Mouse (Mus musculus) C3H10T1/2 (cell line): Measurements from ENCODE around the gene Fcgrt. TPM values are rescaled to one million over a fixed set of nuclear protein-coding genes. Genes with fewer than 3 reads are reported as not detected.

Experiments used
- polyA plus RNA-seq, 2 experiments: library from polyadenylated mRNA; unstranded; fragments of >200 nt; fragmentation: generic; extraction: Trizol; gene quantifications; one replicate each; pipeline ENCODE4 v1.2.1; 2012; ENCODE audit warnings: missing spikeins in 2 of 2

The Fcgrt gene
- polyA plus RNA-seq = 100 to 1,000 TPM in 1 of 2 experiments, 10 to 100 TPM in 1; 35.9 to 373 TPM

DNA sequence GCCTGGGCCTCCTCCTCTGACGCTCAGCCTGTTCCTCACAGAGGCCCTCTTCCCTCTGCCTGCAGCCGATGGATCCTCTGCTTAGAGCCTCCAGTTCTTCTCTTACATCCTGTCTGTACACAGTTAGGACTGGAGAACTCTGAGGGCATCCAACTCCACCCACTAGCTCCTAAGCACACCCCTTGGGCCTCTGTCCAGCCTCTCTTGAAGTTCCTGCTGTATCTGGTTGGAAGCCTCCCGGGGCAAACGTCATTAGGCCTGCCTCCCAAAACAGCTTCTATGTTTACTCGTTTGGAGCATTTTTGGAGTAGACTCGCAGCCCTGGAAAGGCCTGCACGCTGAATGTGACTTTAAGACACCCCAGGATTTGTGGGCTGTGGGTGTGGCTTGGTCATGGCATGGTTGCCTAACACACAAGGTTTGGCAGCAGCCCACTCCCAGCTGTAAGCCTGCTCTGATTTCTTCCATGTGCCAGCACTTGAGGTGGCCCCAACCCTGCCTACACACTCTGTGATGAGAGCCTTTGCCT lies at the start of gene Fcgrt:
TSS of gene Fcgrt (minus strand) at position 200 of the 529 bp plus-strand sequence.

GRCm38 (mm10) chr7:45135993-45136567 lies 32.4 kb upstream of the Fcgrt start, which contains the start of the genes Gm45713 and Flt3l:
Gene Gm45713, minus strand, starts transcription at chr7:45136231.
Gene Flt3l, minus strand, starts transcription at chr7:45136432.

DNA sequence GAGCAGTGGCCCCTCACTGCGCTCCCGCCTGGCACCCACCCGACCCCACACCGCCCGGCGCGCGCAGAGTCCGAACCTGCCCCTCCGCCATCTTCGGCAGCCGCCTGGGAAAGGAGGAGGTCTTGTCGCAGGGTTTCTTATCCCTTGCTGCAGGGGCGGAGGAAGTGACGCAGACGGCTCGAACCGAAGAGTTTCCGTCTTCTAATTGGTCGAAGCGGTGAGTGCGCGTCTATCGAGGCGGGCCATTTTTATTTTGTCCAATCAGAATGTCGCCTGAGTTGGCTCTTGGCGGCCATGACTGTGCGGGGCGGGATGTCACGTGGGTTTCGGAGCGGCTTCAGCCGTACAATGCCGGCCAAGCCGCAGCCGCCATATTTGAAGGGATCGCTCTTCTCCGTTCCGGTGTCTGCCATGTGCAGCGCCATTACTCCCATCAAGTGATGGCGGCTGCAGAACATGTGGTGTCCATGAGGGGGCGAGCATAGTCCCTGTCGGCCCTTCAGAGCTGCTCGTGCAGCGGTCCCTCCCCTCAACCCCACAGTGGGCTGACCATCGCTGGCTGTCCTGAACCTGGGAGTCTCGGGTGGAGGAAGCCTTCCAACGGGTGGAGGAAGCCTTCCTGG lies 25.1 kb upstream of the Fcgrt start, which contains the start of gene Rpl13a:
TSS of gene Rpl13a (minus strand) at position 138 of the 623 bp plus-strand sequence.

GRCm38 (mm10) chr7:45124224-45125143 lies 20.8 kb upstream of the Fcgrt start, which contains the start of gene Rps11:
Gene Rps11, minus strand, starts transcription at chr7:45124439.

DNA sequence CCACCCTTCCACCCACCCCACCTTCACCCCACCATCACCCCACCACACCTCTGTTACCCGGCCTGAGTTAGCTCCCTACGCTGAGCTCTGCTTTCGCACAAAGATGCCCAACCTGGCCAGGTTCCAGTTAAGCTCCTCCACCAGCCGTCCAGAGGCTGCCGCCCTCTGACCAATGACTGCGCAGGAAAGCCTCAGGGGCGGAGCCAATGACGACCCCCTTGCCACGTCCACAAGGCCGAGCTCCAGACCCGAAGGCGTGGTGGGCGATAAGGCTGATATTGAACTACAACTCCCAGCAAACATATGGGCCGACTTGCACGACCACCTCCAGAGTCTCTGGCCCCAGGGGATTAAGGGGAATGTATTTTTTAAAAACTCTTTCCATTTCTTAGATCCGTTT lies 11.6 kb downstream of the Fcgrt start, which contains the start of gene Rcn3:
TSS of gene Rcn3 (minus strand) at position 174 of the 400 bp plus-strand sequence.

DNA sequence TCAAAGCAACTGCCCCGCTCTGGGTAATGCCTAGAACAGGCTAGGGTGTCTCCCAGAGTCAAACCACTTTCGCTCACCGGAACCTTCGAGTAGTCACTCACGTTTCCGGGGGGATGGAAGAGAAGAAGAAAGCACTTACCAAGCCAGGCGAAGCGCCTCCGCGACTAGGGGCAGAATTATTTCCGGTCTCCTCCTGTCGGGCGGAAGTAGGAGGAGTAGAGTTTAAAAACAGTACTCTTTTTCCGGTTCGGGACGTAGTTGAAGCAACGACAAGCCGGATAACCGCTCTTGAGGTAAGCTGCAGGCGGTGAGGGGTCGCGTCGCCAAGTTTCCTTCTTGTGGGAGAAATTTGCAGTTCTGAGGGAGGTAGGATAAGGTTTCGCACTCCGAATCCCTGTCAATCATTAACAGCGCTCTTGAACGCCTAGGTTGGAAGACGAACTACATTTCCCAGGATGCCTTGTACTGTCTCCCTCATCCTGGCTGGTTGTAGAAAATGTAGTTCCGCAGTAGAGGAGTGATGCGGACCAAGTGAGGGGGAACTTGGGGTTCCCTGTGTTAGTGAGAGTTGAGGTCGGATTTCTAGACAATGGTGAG lies 41.3 kb downstream of the Fcgrt start, which contains the start of the genes Nosip and Prrg2:
TSS of gene Nosip (plus strand) at position 191 of the 597 bp plus-strand sequence.
TSS of gene Prrg2 (minus strand) at position 439 of the 597 bp plus-strand sequence.

GRCm38 (mm10) chr7:45052862-45053116 lies 50.9 kb downstream of the Fcgrt start, which contains the start of gene Prr12:
Gene Prr12, minus strand, starts transcription at chr7:45052881.

Other genes with a start within 250 kb of the Fcgrt start
- gene Pnkp, start 246.7 kb downstream of the Fcgrt start, polyA plus RNA-seq = 10 to 100 TPM; 26.9 to 30.8 TPM
- gene Ptov1, start 234.1 kb downstream of the Fcgrt start, polyA plus RNA-seq = 100 to 1,000 TPM; 265 to 602 TPM
- 10 to 100 TPM; 52.4 to 67.0 TPM for gene Med25, start 211.1 kb downstream of the Fcgrt start, polyA plus RNA-seq
- 10 to 100 TPM; 12.7 to 23.2 TPM for gene Fuz, start 207.8 kb downstream of the Fcgrt start, polyA plus RNA-seq
- gene Ap2a1, start 174.4 kb downstream of the Fcgrt start, polyA plus RNA-seq = 10 to 100 TPM; 68.5 to 88.3 TPM
- gene Tsks, start 160.6 kb downstream of the Fcgrt start, polyA plus RNA-seq = under 1 TPM in 1 of 2 experiments, not detected in 1; 0.28 TPM
- gene Cpt1c, start 129.0 kb downstream of the Fcgrt start, polyA plus RNA-seq = 10 to 100 TPM; 18.8 to 57.8 TPM
- 100 to 1,000 TPM; 400 to 521 TPM for gene Prmt1, start 117.3 kb downstream of the Fcgrt start, polyA plus RNA-seq
- gene Irf3, start 106.2 kb downstream of the Fcgrt start, polyA plus RNA-seq = 10 to 100 TPM; 48.6 to 59.4 TPM
- 10 to 100 TPM in 1 of 2 experiments, 1 to 10 TPM in 1; 7.7 to 25.0 TPM for gene Bcl2l12, start 105.1 kb downstream of the Fcgrt start, polyA plus RNA-seq
- gene Scaf1, start 87.5 kb downstream of the Fcgrt start, polyA plus RNA-seq = 10 to 100 TPM; 40.4 to 82.2 TPM
- gene Rras, start 85.9 kb downstream of the Fcgrt start, polyA plus RNA-seq = 100 to 1,000 TPM; 124 to 245 TPM
- gene Prr12, start 51.0 kb downstream of the Fcgrt start, polyA plus RNA-seq = 10 to 100 TPM; 15.5 to 50.5 TPM
- 10 to 100 TPM; 70.7 to 93.8 TPM for gene Nosip, start 41.4 kb downstream of the Fcgrt start, polyA plus RNA-seq
- gene Prrg2, start 41.2 kb downstream of the Fcgrt start, polyA plus RNA-seq = 10 to 100 TPM; 15.9 to 50.5 TPM
- 100 to 1,000 TPM in 1 of 2 experiments, 10 to 100 TPM in 1; 38.2 to 683 TPM for gene Rcn3, start 11.6 kb downstream of the Fcgrt start, polyA plus RNA-seq
- gene Rps11, start 20.6 kb upstream of the Fcgrt start, polyA plus RNA-seq = 1,000 to 10,000 TPM; 3,371 to 8,325 TPM
- gene Rpl13a, start 24.9 kb upstream of the Fcgrt start, polyA plus RNA-seq = over 10,000 TPM in 1 of 2 experiments, 1,000 to 10,000 TPM in 1; 5,910 to 13,875 TPM
- 1 to 10 TPM; 2.2 to 3.0 TPM for gene Gm45713, start 32.4 kb upstream of the Fcgrt start, polyA plus RNA-seq
- 10 to 100 TPM in 1 of 2 experiments, 1 to 10 TPM in 1; 2.1 to 23.0 TPM for gene Flt3l, start 32.6 kb upstream of the Fcgrt start, polyA plus RNA-seq
- gene Pih1d1, start 50.5 kb upstream of the Fcgrt start, polyA plus RNA-seq = 100 to 1,000 TPM; 244 to 448 TPM
- 100 to 1,000 TPM in 1 of 2 experiments, 10 to 100 TPM in 1; 58.8 to 137 TPM for gene Aldh16a1, start 50.7 kb upstream of the Fcgrt start, polyA plus RNA-seq
- gene Slc17a7, start 60.1 kb upstream of the Fcgrt start, polyA plus RNA-seq = under 1 TPM; 0.04 to 0.18 TPM
- under 1 TPM; 0.04 to 0.48 TPM for gene Gfy, start 75.7 kb upstream of the Fcgrt start, polyA plus RNA-seq
- gene Pth2, start 77.1 kb upstream of the Fcgrt start, polyA plus RNA-seq = not detected
- gene Ccdc155, start 101.0 kb upstream of the Fcgrt start, polyA plus RNA-seq = 1 to 10 TPM in 1 of 2 experiments, under 1 TPM in 1; 0.71 to 4.3 TPM
- gene Dkkl1, start 108.3 kb upstream of the Fcgrt start, polyA plus RNA-seq = under 1 TPM in 1 of 2 experiments, not detected in 1; 0.15 TPM
- gene Tead2, start 111.9 kb upstream of the Fcgrt start, polyA plus RNA-seq = 100 to 1,000 TPM in 1 of 2 experiments, 10 to 100 TPM in 1; 60.5 to 105 TPM
- gene Cd37, start 135.3 kb upstream of the Fcgrt start, polyA plus RNA-seq = under 1 TPM; 0.11 to 0.28 TPM
- not detected for gene Slc6a16, start 137.2 kb upstream of the Fcgrt start, polyA plus RNA-seq
- not detected for gene Slc6a21, start 173.7 kb upstream of the Fcgrt start, polyA plus RNA-seq
- 10 to 100 TPM; 23.4 to 26.2 TPM for gene Trpm4, start 229.9 kb upstream of the Fcgrt start, polyA plus RNA-seq
- gene Hrc, start 231.4 kb upstream of the Fcgrt start, polyA plus RNA-seq = under 1 TPM; 0.02 to 0.06 TPM